Mouse (Mus musculus) intestine, embryonic 16.5 days (tissue): ENCODE measurements at regions not wholly inside any gene's neighbourhood (a gene's known extent, or its start where the extent isn't known, plus 50 kb on each side); places are given as distances from the start of the nearest gene placed in this dataset.
A peak's percentile ranks its signal among the peaks of the same experiment; 100 is the strongest.
"Not testable (repeated sequence)": the region's sequence is repeated elsewhere in the genome, so short reads cannot be mapped to it uniquely, and the experiment has no call there.

Source experiments
- ATAC-seq: fragments of 200-750 bp; cut with Nextera tagmentation; 2 replicates; pipeline ENCODE4 v1.8.0; 2017; ENCODE audit warnings: moderate TSS enrichment, moderate library complexity
- H3K27ac ChIP-seq: fragments of 300-500 bp; sonication (generic); 2 replicates; pipeline ENCODE4 v1.5.1; 2014; ENCODE audit warnings: mild to moderate bottlenecking, low read length
- H3K27me3 ChIP-seq: fragments of 300-500 bp; sonication (generic); replicated peaks from 2 replicates; pipeline ENCODE4 v1.6.1; 2014; ENCODE audit warnings: low read length, control low read depth, mixed read lengths; ENCODE audit not compliant: control insufficient read depth, insufficient read depth
- H3K36me3 ChIP-seq: fragments of 300-500 bp; sonication (generic); 2 replicates; pipeline ENCODE4 v1.6.1; 2014; ENCODE audit warnings: low read length, control low read depth; ENCODE audit not compliant: control insufficient read depth, insufficient read depth
- H3K4me1 ChIP-seq: fragments of 300-500 bp; sonication (generic); 2 replicates; pipeline ENCODE4 v1.6.1; 2014; ENCODE audit warnings: low read length, control low read depth, mixed read lengths; ENCODE audit not compliant: control insufficient read depth, insufficient read depth
- H3K4me2 ChIP-seq: fragments of 300-500 bp; sonication (generic); 2 replicates; pipeline ENCODE4 v1.6.1; 2014; ENCODE audit warnings: low read depth, low read length, control low read depth
- H3K4me3 ChIP-seq: fragments of 300-500 bp; sonication (generic); 2 replicates; pipeline ENCODE4 v1.5.1; 2014; ENCODE audit warnings: mild to moderate bottlenecking, low read length
- H3K9ac ChIP-seq: fragments of 300-500 bp; sonication (generic); 2 replicates; pipeline ENCODE4 v1.6.1; 2014; ENCODE audit warnings: low read depth, low read length
- H3K9me3 ChIP-seq: fragments of 300-500 bp; sonication (generic); 2 replicates; pipeline ENCODE4 v1.6.1; 2016; ENCODE audit warnings: low read length, control low read depth; ENCODE audit not compliant: control insufficient read depth
- WGBS: fragments of 180-500 bp; shearing (Covaris S2); extraction: QIAGEN DNeasy Blood & Tissue Kit; methylation state at CpG from one replicate; pipeline ENCODE4 v1.1.7; 2014; 5-methylcytosine and 5-hydroxymethylcytosine counted together

DNA sequence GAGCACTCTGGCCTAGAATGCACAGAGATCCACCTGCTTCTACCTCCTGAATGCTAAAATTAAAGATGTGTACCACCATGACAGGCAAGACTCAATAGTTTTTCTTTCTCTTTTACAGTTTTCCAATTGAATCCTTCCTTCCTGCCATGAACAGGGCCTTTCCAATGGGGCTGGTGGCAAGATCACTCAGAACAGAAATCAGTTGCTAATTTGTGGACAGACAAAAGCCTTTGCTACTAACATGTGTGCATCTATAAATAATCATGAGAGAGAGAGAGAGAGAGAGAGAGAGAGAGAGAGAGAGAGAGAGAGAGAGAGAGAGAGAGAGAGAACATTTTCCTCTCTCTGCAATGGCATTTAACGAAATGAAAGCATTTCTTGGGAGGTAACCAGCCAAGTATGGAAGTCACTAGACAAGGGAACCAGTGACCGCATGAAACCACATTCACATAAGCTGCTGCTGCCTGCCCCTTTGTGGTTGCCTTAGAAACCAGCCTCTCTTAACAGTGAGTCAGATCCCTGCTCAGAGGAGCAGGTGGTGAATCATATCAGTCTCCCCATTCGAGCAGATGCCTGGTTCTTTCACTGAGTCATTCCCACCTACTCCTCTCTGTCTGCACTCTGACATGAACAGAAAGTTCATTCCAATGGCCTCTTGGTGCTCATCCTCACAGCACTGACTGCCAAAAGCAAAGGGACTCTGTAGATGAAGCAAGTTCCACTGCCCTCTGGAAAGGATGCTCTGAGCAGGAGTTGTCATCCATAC lies 339.4 kb downstream of the Tm4sf1 start:
- no peak overlapping the region for H3K4me2 ChIP-seq
- no peaks in the 10 kb centered on the region for H3K4me1 ChIP-seq
- 48% methylated on average over 3 of the region's 3 CpGs for WGBS
- no peaks in the 10 kb centered on the region for H3K36me3 ChIP-seq
- ATAC-seq = no peak
- H3K9ac ChIP-seq = no peak overlapping the region
- no peaks in the 10 kb centered on the region for H3K9me3 ChIP-seq
- no peak overlapping the region for H3K4me3 ChIP-seq
- H3K27ac ChIP-seq = no peak overlapping the region
- no peaks in the 10 kb centered on the region for H3K27me3 ChIP-seq

GRCm38 (mm10) chr3:56956978-56957377 lies 344.8 kb downstream of the Tm4sf1 start:
- H3K4me1 ChIP-seq = no peaks in the 10 kb centered on the region
- no peak for ATAC-seq
- 89% methylated on average over 2 of the region's 2 CpGs for WGBS

DNA sequence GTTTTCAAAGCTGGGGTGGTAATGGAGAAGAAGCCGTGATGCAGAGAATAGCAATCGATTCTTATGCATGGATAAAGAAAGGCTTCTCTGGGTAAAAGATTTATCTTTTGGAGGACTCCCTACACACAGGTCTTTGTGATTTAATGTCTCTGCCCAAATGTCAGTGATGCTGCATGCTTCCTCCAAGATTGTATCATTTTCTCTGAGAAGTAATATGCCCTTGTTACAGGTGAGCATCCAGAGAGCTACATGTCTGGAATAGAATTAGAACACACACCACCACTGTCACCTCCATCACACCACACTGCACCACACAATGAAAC lies 346.0 kb downstream of the Tm4sf1 start:
- H3K9ac ChIP-seq = no peak overlapping the region
- no peak overlapping the region for H3K27ac ChIP-seq
- H3K4me1 ChIP-seq = no peaks in the 10 kb centered on the region
- H3K4me2 ChIP-seq = no peak overlapping the region
- ATAC-seq = no peak
- no peaks in the 10 kb centered on the region for H3K9me3 ChIP-seq
- no peak overlapping the region for H3K4me3 ChIP-seq
- H3K36me3 ChIP-seq = no peaks in the 10 kb centered on the region
- WGBS = 63% methylated on average over 2 of the region's 2 CpGs
- H3K27me3 ChIP-seq = no peaks in the 10 kb centered on the region

More at GRCm38 (mm10) chr3:56956978-56957377, 344.8 kb downstream of the Tm4sf1 start:
- Histone ChIP-seq H3K4me3 (no peak overlapping the region), H3K27me3 (no peaks in the 10 kb centered on the region), H3K27ac (no peak overlapping the region), H3K9me3 (no peaks in the 10 kb centered on the region), H3K9ac (no peak overlapping the region), H3K4me2 (no peak overlapping the region), H3K36me3 (no peaks in the 10 kb centered on the region)

DNA sequence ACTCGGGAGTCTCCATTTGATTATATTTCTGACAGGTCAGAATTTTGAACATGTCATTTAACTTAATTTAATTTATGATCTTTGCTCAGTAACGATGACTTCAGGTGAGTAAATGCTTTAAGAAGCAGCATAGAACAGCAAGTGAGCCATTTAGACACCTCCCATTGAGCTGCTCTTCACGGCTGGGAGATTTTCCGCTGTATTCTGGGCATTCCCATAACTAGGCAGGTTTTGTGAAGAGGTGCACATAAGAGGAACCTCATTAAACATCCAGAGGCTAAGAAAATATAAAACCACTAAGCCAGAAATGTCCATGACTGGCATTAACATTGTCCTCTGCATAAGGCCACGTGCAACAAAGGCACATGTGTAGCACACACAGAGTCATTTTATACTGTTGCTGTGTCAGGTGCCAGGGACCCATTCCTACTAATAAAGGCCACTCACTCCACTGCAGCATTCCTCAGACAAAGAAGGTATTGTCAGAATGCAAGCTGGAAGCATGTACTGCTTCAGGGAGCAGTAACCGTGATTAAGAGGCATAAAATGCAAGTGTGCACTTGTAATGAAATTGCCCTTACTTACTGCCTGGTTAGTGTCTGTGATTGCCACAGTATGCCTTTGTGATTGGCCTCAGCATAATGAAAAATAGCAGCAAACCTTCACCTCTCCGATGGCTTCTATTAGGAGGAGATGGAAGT lies 346.5 kb downstream of the Tm4sf1 start:
- no peak overlapping the region for H3K9ac ChIP-seq
- no peak for ATAC-seq
- no peak overlapping the region for H3K4me2 ChIP-seq
- no peaks in the 10 kb centered on the region for H3K9me3 ChIP-seq
- H3K4me1 ChIP-seq = no peaks in the 10 kb centered on the region
- 65% methylated on average over 7 of the region's 7 CpGs for WGBS
- H3K27ac ChIP-seq = no peak overlapping the region
- no peak overlapping the region for H3K4me3 ChIP-seq
- H3K36me3 ChIP-seq = no peaks in the 10 kb centered on the region
- H3K27me3 ChIP-seq = no peaks in the 10 kb centered on the region

GRCm38 (mm10) chr3:56942557-56942956 lies 359.2 kb downstream of the Tm4sf1 start:
- not testable (repeated sequence) for H3K9ac ChIP-seq, ATAC-seq, H3K36me3 ChIP-seq, H3K27ac ChIP-seq, H3K27me3 ChIP-seq, H3K4me2 ChIP-seq, H3K9me3 ChIP-seq, H3K4me3 ChIP-seq, H3K4me1 ChIP-seq
- no CpG with 5 or more reads among the region's 1 CpGs for WGBS

GRCm38 (mm10) chr3:56928940-56929339 lies 372.8 kb downstream of the Tm4sf1 start:
- not testable (repeated sequence) for H3K27ac ChIP-seq, ATAC-seq, H3K4me3 ChIP-seq, H3K27me3 ChIP-seq, H3K9ac ChIP-seq, H3K4me1 ChIP-seq, H3K9me3 ChIP-seq, H3K4me2 ChIP-seq, H3K36me3 ChIP-seq
- 100% methylated on average over 1 of the region's 2 CpGs for WGBS

GRCm38 (mm10) chr3:56898491-56898890 lies 403.3 kb downstream of the Tm4sf1 start:
- Histone ChIP-seq H3K27me3 (no peaks in the 10 kb centered on the region), H3K4me2 (no peak overlapping the region), H3K36me3 (no peaks in the 10 kb centered on the region), H3K4me1 (no peaks in the 10 kb centered on the region), H3K9me3 (no peaks in the 10 kb centered on the region), H3K9ac (no peak overlapping the region), H3K4me3 (no peak overlapping the region), H3K27ac (no peak overlapping the region)
- WGBS = 73% methylated on average over 2 of the region's 2 CpGs
- ATAC-seq = no peak

DNA sequence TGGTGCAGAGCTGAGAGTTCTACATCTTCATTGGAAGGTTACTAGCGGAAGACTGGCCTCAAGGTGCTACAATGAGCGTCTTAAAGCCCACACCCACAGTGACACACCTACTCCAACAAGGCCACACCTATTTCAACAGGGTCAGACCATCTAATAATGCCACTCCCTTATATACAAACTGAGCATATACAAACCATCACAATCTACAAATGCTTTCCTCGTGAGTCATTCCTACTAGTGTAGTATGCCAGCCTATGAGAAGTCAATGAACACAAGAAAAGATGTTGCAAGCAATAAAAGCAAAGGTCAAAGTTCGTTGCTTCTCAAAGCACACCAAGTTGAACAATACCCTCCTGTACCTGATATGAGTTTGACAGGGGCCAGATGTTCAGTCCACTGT lies 424.7 kb downstream of the Tm4sf1 start:
- H3K4me1 ChIP-seq = no peaks in the 10 kb centered on the region
- H3K4me2 ChIP-seq = no peak overlapping the region
- H3K36me3 ChIP-seq = no peaks in the 10 kb centered on the region
- no peak overlapping the region for H3K9ac ChIP-seq
- H3K27me3 ChIP-seq = no peaks in the 10 kb centered on the region
- no peak overlapping the region for H3K27ac ChIP-seq
- H3K4me3 ChIP-seq = no peak overlapping the region
- 80% methylated on average over 4 of the region's 4 CpGs for WGBS
- no peaks in the 10 kb centered on the region for H3K9me3 ChIP-seq
- peak; percentile 58 for ATAC-seq

DNA sequence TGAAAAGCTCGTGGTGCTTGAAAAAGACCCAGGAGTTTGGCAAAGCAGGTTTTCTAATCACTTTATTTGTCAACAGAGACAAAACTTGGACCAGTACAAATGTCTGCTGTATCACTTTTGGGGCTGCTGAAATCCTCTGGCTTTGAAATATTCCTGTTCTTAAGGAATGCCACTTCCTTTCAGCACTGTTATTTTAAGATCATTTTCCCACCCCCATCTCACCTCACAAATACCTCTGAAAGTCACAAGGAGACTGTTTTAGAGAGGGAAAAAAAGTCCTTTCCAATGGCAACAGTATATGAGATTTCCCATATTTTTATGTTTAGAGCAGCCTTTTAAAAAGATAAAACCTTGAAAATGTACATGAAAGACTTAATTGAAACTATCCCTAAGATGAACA lies 438.2 kb downstream of the Tm4sf1 start:
- Histone ChIP-seq H3K9me3 (no peaks in the 10 kb centered on the region), H3K36me3 (no peaks in the 10 kb centered on the region), H3K27me3 (no peaks in the 10 kb centered on the region), H3K27ac (no peak overlapping the region), H3K9ac (no peak overlapping the region), H3K4me2 (no peak overlapping the region), H3K4me3 (no peak overlapping the region), H3K4me1 (no peaks in the 10 kb centered on the region)
- WGBS = 79% methylated on average over 1 of the region's 1 CpGs
- no peak for ATAC-seq
